Mouse (Mus musculus): ENCODE measurements around the gene Oaz2.

- TF ChIP-seq CTCF (conservative IDR thresholded peaks at IDR 0.05 in 1 of 2, IDR thresholded peaks at IDR 0.05 in 1 of 2; ENCODE audit: low read depth in 2 of 2, low read length in 2 of 2) (no peak), ETS1 (conservative IDR thresholded peaks at IDR 0.05; ENCODE audit: low read depth, low read length) (no peak), SIN3A (IDR thresholded peaks at IDR 0.05; ENCODE audit: low read length) (no peak), MAFK (IDR thresholded peaks at IDR 0.05; ENCODE audit: insufficient replicate concordance, low read length) (no peak), USF1 (IDR thresholded peaks at IDR 0.05; ENCODE audit: low read depth, low read length) (no peak), EP300 (IDR thresholded peaks at IDR 0.05; ENCODE audit: low read length) (no peak), NELFE (IDR thresholded peaks at IDR 0.05; ENCODE audit: low read depth, low read length) (no peak), MAX (IDR thresholded peaks at IDR 0.05; ENCODE audit: low read length) (no peak), CHD2 (IDR thresholded peaks at IDR 0.05; ENCODE audit: low read length) (no peak), POLR2A (IDR thresholded peaks at IDR 0.05; ENCODE audit: low read depth, low read length) (no peak), E2F4 (IDR thresholded peaks at IDR 0.05; ENCODE audit: insufficient replicate concordance, low read depth, low read length) (no peak), MEF2A (IDR thresholded peaks at IDR 0.05; ENCODE audit: borderline replicate concordance, low read depth, low read length) (no peak), SMC3 (IDR thresholded peaks at IDR 0.05; ENCODE audit: low read depth, low read length) (no peak)
These were observed 37.0 kb upstream of the Oaz2 start for GRCm38 (mm10) chr9:65630631-65631353.
